Mouse (Mus musculus) embryo, embryonic 10.5 days (tissue): ENCODE measurements around the gene Mtch2.
"Not testable (repeated sequence)": the region's sequence is repeated elsewhere in the genome, so short reads cannot be mapped to it uniquely, and the experiment has no call there.

Experiments used
- DNase-seq: peaks from one replicate; pipeline ENCODE4 v3.0.0-alpha.2; 2015; ENCODE audit warnings: low spot score

The Mtch2 gene

GRCm38 (mm10) chr2:90846955-90847680 is at the start of gene Mtch2:
Gene Mtch2, plus strand, starts transcription at chr2:90847155.
- DNase-seq: peak; percentile 98

DNA sequence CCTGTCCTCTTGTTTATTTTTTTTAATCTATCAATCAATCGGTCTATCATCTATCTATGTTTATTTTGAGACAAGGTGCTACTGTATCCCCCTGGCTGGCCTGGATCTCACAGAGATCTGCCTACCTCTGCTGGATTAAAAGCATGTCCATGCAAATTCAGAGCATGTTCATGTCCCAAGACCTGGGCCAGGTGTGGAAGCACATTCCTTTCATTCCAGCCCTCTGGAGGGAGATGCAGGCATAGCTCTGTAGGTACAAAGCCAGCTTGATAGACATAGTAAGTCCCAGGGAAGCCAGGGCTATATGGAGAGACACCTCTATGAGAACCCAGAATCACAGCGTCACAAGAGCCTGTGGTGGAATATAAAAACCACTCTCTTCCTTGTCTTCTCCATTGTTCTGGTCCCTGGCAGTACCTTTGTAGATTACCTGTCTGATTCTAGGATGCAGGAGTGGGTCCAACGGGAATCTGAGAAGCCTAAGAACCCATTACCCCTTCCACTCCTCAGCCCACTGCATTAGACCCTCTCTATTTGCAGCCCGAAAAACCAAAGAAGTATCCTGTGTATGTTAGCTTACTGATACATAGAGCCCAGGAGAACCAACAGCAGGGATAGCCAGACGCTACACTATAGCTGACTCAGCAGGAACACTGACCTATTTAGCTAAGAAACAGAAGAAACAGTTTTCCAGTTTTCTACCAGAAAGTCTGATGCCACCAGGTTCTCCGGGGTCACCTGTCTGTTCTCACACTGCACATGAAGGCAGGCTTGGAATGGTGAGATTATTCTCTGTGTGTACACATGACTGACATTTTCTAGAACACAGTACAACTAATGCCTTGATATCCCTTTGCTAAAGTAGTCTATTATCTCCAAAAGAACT is 38.5 kb upstream of the Mtch2 start:
- DNase-seq: no peak

GRCm38 (mm10) chr2:90810751-90811150 is 36.2 kb upstream of the Mtch2 start:
- DNase-seq: no peak

DNA sequence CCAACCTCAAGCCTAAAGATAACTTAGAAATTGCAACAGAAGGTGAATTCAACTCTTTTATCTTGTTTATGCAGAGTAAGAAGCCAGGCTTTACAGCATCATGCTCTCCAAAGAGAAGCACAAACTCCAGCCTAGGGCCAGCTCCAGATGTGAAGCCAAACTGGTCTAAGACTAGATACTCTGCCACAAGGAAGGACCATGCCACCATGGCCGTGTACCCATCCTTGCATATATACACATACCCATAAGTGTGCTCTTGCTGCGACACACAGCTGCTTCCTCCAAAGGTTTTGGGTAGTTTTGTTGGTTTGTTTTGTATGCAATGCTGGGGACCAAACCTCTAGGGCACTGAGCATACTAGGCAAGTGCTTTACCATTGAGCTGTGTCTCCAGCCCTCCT is 31.7 kb upstream of the Mtch2 start:
- DNase-seq: no peak

DNA sequence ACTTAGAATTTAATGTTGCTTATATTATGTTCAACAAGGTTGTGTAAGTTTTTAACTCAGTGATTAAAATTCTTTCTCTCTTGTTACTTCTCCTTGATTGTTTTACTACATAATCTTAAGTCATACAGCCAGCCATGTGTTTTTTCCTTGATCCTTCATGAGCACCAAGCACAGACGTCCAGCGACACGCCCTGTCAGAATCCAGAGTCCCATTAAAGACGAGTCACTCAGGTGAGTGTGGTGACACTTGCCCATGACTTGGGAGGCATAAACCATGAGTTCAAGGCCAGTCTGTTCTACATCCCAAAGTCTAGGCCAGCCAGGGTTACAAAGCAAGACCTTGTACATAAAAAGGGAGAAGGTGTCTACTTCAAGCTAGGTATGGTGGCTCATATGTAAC is 30.8 kb upstream of the Mtch2 start:
- no peak for DNase-seq

DNA sequence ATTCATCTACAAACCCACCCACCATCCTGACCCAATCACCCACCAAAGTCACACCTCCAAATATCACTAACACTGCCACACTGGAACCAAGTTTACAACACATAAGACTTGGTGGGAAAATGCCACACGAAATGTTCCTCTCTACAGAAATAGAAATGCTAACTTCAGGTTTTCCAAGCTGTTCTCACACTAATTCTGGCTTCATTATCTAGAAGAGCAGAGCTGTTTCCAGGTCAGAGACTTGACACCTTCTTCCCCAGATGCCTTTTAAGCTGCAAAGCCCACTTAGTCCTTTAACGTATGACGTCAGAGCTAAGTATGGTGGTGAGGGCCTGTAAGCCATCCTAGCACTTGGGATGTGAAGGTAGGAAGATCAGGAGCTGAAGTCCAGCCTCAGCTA is 28.2 kb upstream of the Mtch2 start:
- no peak for DNase-seq

- no peak for DNase-seq
These were observed 26.1 kb upstream of the Mtch2 start for GRCm38 (mm10) chr2:90820894-90821293.

DNA sequence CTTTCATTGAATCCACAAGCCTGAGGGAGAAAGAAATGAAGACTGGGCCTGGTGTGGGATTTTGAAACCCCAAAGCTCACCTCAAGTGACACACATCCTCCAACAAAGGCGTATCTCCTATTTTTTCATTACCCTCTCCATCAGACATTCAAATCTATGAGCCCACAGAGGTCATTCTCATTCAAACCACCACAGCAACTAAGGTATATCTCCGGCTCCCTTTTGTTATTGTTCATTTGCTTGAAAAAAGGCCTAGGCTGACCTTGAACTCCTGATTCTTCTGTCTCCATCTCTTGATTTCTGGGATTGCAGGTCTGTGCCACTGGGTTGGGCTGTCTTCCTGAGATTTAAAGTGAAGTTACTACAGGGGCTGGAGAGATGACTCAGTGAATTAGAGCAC is 24.0 kb upstream of the Mtch2 start:
- DNase-seq: no peak

DNA sequence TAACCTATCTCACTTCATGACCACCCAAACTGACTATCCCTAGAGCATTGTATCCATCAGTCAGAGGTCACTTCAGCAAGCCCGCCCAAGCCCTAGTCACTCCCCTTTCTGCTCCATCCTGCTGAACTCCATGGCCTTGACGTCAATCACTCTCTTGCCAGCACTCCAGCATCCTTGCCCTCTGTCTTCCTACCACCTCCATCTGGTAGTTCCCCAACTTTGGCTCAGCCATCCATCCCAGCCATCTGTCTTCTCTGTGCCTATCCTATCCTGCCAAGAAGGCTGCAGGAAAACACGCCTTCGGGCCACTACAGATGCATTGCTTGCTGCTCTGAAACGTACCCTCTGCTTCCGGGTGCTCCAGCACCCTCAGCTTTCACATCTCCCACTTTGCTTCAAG is 23.2 kb upstream of the Mtch2 start:
- DNase-seq: no peak

DNA sequence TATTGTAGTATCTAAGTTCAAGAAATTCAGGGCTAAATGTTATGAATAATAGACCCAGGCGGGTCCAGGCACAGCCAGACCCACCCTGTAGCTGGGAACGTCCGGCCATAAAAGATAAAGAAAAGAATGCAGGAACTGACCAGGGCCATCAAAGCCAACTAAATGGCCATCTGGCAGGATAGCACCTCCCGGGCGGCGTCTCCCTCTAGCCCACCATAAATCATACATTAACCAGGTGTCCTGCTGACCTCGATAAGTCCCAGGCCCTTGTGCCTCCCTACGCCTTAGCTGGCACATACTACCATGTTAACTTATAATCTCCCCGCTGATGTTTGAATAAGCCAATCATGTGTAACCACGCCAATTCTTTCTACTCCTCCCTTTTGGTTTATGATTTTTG is 22.4 kb upstream of the Mtch2 start:
- DNase-seq: not testable (repeated sequence)

DNA sequence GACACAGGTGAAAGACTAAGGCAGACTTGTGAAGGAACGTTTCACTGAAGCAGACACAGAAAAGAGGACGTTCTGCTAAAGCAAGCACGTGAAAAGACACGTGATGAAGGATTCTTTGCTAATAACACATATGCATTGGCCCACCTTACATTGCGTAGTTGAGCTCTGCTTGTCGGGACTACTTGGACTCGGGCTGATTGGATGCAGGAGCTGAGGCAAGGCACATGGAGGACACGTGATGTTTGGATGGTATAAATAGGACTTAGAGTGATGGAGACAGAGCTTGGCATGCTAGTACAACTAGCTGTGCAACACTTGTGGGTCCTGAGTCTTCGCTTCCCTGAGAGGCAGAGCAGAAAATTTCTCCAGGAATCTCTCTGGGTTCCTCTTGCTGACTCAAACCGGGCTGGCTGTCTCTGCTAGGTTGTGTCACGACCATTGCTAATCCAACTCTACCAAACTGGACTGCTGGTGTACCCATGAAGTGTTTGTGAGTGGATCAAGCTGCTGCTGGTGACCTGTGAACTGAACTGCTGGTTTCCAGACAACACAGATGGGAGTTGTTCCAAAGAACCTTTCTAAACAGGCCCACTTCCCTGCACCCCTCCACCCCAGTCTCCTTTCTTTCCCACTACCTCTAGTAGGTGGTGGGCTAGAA is 21.3 kb upstream of the Mtch2 start:
- no peak for DNase-seq

DNA sequence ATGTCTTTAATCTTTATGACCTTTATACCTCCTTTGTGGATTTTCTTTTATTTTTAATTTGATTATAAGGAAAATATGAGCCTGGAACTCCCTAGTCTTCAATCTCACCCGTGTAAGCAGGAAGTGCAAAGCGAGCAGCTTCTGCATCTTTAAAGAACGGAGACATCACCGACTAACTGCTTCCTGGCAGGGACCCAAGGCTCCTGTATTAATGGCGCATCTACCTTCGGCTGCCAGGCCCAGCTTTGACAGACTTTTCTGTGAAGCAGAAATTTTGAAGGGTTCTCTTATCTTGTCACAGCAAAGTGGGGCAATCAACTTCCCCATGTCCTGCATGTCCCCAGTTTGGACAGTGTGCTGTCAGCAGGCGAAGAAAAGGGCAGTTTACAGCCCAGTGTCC is 18.2 kb upstream of the Mtch2 start:
- DNase-seq: no peak

DNA sequence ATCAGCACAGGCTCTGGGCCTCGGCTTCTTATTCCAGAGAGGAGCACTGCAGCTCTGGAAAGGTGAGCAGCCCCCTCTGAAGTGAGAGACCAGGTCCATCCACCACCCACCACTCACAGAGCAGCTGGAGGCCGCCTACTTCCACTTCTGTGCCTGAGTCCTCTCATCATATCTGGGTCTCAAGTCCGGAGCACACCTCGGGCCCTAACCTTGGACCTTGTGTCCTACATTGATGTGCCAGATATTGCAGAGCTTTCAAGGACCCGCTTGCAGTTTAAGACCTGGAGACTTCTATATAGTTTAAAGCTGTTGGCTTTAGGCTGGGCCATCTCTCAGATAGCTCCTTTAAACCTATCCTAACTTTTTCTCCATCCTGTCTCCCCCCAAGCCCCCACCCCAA is 13.5 kb upstream of the Mtch2 start:
- DNase-seq: no peak

- DNase-seq: no peak
These were observed 8.3 kb upstream of the Mtch2 start for GRCm38 (mm10) chr2:90838621-90839020.

DNA sequence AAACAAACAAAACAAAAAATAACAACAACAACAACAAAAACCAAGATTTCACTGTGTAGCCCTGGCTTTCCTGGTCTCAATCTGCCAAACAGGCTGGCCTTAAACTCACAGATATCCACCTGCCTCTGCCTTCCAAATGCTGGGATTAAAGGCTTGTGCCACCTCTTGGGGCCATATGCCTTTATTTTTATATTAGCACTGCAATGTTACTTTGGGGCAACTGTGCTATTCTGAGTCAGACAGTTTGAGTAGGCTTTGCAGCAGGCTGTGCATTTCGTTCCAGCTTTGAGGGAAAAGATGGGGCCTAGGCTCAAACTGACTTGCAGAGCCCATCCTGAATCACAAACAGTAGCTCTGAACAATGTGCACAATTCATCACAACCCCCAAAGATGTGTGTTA is 3.3 kb upstream of the Mtch2 start:
- DNase-seq: no peak

- no peak for DNase-seq
These were observed 2.7 kb upstream of the Mtch2 start for GRCm38 (mm10) chr2:90844262-90844661.

DNA sequence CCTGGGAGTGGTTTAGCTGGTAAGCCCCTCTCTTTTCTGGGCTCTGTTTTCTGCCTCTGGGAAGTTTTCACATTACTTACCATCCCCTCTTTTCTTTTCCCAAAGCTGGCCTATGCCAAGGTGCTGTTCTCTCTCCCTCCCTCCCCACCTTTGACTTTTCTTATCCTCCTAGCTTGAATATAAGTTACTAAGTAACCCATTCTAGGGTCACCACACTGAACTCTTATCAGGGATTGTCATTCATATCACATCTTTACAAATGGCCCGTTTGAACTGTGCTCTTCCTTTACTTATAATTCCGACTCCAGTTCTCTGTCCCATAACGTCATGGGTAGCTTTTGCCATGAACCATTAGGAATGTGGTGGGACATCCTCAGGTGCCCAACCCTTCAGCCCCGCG is 1.7 kb upstream of the Mtch2 start:
- DNase-seq: no peak

- DNase-seq: no peak
These were observed 784 bp upstream of the Mtch2 start for GRCm38 (mm10) chr2:90846171-90846570.

DNA sequence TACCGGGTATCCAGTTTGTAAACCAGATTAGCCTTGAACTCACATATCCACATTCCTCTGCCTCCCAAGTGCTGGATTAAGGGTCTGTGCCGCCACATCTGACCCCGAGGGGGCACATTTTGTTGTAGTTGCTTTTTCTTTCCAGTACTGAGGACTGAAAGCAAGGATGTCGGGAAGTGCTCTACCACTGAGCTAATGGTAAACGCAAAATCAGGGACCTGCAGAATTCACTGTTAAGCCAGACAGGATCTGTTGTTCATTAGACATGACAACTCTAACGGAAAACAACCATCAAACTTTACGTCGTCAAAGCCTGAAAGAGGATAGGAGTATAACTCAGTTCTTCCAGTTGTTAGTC is 379 bp upstream of the Mtch2 start:
- no peak for DNase-seq

- DNase-seq: peak; percentile 48
These were observed 711 bp downstream of the Mtch2 start for GRCm38 (mm10) chr2:90847681-90848050.

- DNase-seq: no peak
These were observed 1.4 kb downstream of the Mtch2 start for GRCm38 (mm10) chr2:90848331-90848730.

GRCm38 (mm10) chr2:90850401-90850800 is 3.4 kb downstream of the Mtch2 start:
- DNase-seq: no peak

GRCm38 (mm10) chr2:90861486-90861885 is 14.5 kb downstream of the Mtch2 start:
- no peak for DNase-seq
